Mouse (Mus musculus): Measurements from ENCODE around the gene Zic5. TPM values are rescaled to one million over a fixed set of nuclear protein-coding genes. Genes with fewer than 3 reads are reported as not detected.

The Zic5 gene
- polyA plus RNA-seq, 1 experiment from 2014 or later: not detected

DNA sequence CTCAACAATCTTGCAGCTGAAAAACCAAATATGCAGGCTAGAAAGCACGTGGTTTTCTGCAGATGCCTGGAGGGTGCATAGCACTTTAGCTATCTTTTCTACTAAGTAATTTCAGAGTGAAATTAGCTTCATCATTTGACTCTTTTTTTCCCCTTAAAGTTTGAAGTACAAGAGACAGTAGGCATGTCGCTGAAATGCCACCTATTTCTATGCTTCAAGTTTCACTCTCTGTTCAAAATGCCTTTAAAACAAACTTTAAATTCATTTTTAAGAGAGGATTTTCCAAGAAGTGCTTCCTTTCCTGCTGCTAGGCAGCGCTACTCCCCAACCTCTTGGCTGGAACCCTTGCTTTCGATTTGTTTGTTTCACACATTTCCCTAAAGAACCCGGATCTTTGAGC is 23.6 kb upstream of the Zic5 start:
- H3K4me2 ChIP-seq (ENCODE audit: low read depth, low read length): no peak overlapping the region
- no peak for ATAC-seq (replicated peaks; ENCODE audit: extremely low read depth, insufficient read depth, low FRiP score)
- 0 out of 2 replicates have a peak, but pooled peaks cover 2% of the 10 kb centered on the region for H3K9me3 ChIP-seq (replicated peaks; ENCODE audit: control insufficient read depth, low read length)
- no peak overlapping the region for H3K4me3 ChIP-seq (ENCODE audit: low read length)
- peaks cover 69% of the 10 kb centered on the region for H3K27me3 ChIP-seq (ENCODE audit: control insufficient read depth, insufficient read depth, low read length)
- H3K27ac ChIP-seq (ENCODE audit: low read length): no peak overlapping the region
- H3K4me1 ChIP-seq (ENCODE audit: control insufficient read depth, insufficient read depth, low read length): peaks cover 5% of the 10 kb centered on the region
- H3K36me3 ChIP-seq (ENCODE audit: control insufficient read depth, insufficient read depth): no peaks in the 10 kb centered on the region
- no peak overlapping the region for H3K9ac ChIP-seq (ENCODE audit: low read length)
- 3% methylated on average over 5 of the region's 5 CpGs for WGBS

DNA sequence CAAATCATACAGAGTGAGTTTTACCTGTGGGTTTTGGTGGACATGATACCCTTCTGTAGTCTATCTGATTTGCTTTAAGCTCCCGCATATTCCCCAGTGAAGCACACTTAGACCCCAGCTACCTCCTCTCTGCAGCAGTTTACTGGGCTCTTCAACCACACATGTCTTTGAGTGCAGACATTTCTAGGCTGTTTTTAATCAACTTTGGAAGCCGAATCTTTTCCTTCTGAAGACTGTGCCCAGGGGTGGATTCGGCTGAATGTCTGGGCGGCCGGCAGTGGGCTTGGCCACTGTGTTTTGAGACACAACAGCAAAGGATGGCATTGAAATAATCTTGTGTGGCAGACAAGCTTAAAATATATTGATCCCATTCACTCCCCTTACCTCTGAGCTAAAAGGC is 21.9 kb upstream of the Zic5 start:
- H3K4me2 ChIP-seq (ENCODE audit: low read depth, low read length): no peak overlapping the region
- H3K36me3 ChIP-seq (ENCODE audit: control insufficient read depth, insufficient read depth): no peaks in the 10 kb centered on the region
- ATAC-seq (replicated peaks; ENCODE audit: extremely low read depth, insufficient read depth, low FRiP score): no peak
- peaks cover 76% of the 10 kb centered on the region for H3K27me3 ChIP-seq (ENCODE audit: control insufficient read depth, insufficient read depth, low read length)
- 7% methylated on average over 5 of the region's 5 CpGs for WGBS
- H3K9ac ChIP-seq (ENCODE audit: low read length): no peak overlapping the region
- no peaks in the 10 kb centered on the region for H3K9me3 ChIP-seq (replicated peaks; ENCODE audit: control insufficient read depth, low read length)
- H3K4me3 ChIP-seq (ENCODE audit: low read length): no peak overlapping the region
- no peak overlapping the region for H3K27ac ChIP-seq (ENCODE audit: low read length)
- peaks cover 5% of the 10 kb centered on the region for H3K4me1 ChIP-seq (ENCODE audit: control insufficient read depth, insufficient read depth, low read length)

DNA sequence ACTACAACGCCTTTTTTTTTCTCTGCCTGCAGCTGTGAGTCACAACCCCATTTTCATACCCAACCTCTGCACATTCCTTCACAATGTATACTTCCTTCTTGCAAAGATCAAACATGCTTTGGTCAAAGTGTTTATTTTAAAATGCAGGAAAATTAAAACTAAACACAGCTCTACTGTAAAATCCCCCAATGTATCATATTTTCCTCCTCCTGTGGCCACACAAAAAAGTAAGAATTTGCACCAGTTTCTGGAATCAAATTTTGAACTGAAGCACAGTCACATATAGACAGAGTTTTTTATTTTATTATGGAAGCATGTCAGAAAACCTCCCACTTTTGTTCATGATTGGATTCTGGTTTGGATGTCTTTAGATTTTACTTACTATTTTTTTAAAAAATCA is 21.1 kb upstream of the Zic5 start:
- H3K4me1 ChIP-seq (ENCODE audit: control insufficient read depth, insufficient read depth, low read length): peaks cover 5% of the 10 kb centered on the region
- no peak for ATAC-seq (replicated peaks; ENCODE audit: extremely low read depth, insufficient read depth, low FRiP score)
- no peak overlapping the region for H3K9ac ChIP-seq (ENCODE audit: low read length)
- H3K4me2 ChIP-seq (ENCODE audit: low read depth, low read length): no peak overlapping the region
- H3K36me3 ChIP-seq (ENCODE audit: control insufficient read depth, insufficient read depth): no peaks in the 10 kb centered on the region
- H3K9me3 ChIP-seq (replicated peaks; ENCODE audit: control insufficient read depth, low read length): no peaks in the 10 kb centered on the region
- WGBS: 14% methylated on average over 1 of the region's 1 CpGs
- peaks cover 80% of the 10 kb centered on the region for H3K27me3 ChIP-seq (ENCODE audit: control insufficient read depth, insufficient read depth, low read length)
- H3K4me3 ChIP-seq (ENCODE audit: low read length): no peak overlapping the region
- no peak overlapping the region for H3K27ac ChIP-seq (ENCODE audit: low read length)

GRCm38 (mm10) chr14:122485635-122486181 is 20.2 kb upstream of the Zic5 start:
- H3K4me3 ChIP-seq (ENCODE audit: low read length): no peak overlapping the region
- H3K27ac ChIP-seq (ENCODE audit: low read length): no peak overlapping the region
- ATAC-seq (replicated peaks; ENCODE audit: extremely low read depth, insufficient read depth, low FRiP score): no peak
- H3K36me3 ChIP-seq (ENCODE audit: control insufficient read depth, insufficient read depth): no peaks in the 10 kb centered on the region
- peaks cover 81% of the 10 kb centered on the region for H3K27me3 ChIP-seq (ENCODE audit: control insufficient read depth, insufficient read depth, low read length)
- no peak overlapping the region for H3K4me2 ChIP-seq (ENCODE audit: low read depth, low read length)
- H3K9me3 ChIP-seq (replicated peaks; ENCODE audit: control insufficient read depth, low read length): no peaks in the 10 kb centered on the region
- H3K9ac ChIP-seq (ENCODE audit: low read length): no peak overlapping the region
- WGBS: 3% methylated on average over 12 of the region's 12 CpGs
- peaks cover 4% of the 10 kb centered on the region for H3K4me1 ChIP-seq (ENCODE audit: control insufficient read depth, insufficient read depth, low read length)

- Histone ChIP-seq H3K9me3 (replicated peaks; ENCODE audit: control insufficient read depth, low read length) (no peaks in the 10 kb centered on the region), H3K4me2 (ENCODE audit: low read depth, low read length) (no peak overlapping the region), H3K4me3 (ENCODE audit: low read length) (no peak overlapping the region), H3K27me3 (ENCODE audit: control insufficient read depth, insufficient read depth, low read length) (peaks cover 81% of the 10 kb centered on the region), H3K36me3 (ENCODE audit: control insufficient read depth, insufficient read depth) (no peaks in the 10 kb centered on the region), H3K9ac (ENCODE audit: low read length) (no peak overlapping the region), H3K27ac (ENCODE audit: low read length) (no peak overlapping the region), H3K4me1 (ENCODE audit: control insufficient read depth, insufficient read depth, low read length) (no peaks in the 10 kb centered on the region)
- 3% methylated on average over 24 of the region's 24 CpGs for WGBS
- ATAC-seq (replicated peaks; ENCODE audit: extremely low read depth, insufficient read depth, low FRiP score): no peak
Observed at GRCm38 (mm10) chr14:122484844-122485551, 19.5 kb upstream of the Zic5 start.

DNA sequence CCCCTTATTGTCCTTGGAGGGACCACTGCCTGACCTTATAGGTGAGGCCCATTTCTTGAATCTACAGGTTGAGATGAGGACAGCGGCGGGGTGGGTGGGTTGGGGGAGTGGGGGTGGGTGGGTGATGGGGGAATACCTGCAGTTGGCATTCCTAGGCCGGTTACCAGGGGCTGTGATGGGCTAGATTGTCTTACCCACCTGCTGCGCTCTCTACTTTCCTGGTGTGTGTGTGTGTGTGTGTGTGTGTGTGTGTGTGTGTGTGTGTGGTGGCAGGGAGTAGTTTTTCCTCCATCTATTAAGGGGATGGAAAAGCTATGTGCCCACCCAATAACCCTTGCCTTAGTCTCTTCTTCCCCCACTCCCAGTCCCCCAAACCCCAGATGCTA is 19.0 kb upstream of the Zic5 start:
- Histone ChIP-seq H3K4me3 (ENCODE audit: low read length) (no peak overlapping the region), H3K36me3 (ENCODE audit: control insufficient read depth, insufficient read depth) (no peaks in the 10 kb centered on the region), H3K9ac (ENCODE audit: low read length) (no peak overlapping the region), H3K4me1 (ENCODE audit: control insufficient read depth, insufficient read depth, low read length) (no peaks in the 10 kb centered on the region), H3K9me3 (replicated peaks; ENCODE audit: control insufficient read depth, low read length) (no peaks in the 10 kb centered on the region), H3K27ac (ENCODE audit: low read length) (no peak overlapping the region), H3K27me3 (ENCODE audit: control insufficient read depth, insufficient read depth, low read length) (peaks cover 76% of the 10 kb centered on the region), H3K4me2 (ENCODE audit: low read depth, low read length) (no peak overlapping the region)
- WGBS: 0% methylated on average over 4 of the region's 4 CpGs
- ATAC-seq (replicated peaks; ENCODE audit: extremely low read depth, insufficient read depth, low FRiP score): no peak

GRCm38 (mm10) chr14:122483556-122484421 is 18.3 kb upstream of the Zic5 start:
- WGBS: 3% methylated on average over 18 of the region's 18 CpGs
- H3K9me3 ChIP-seq (replicated peaks; ENCODE audit: control insufficient read depth, low read length): no peaks in the 10 kb centered on the region
- no peak overlapping the region for H3K27ac ChIP-seq (ENCODE audit: low read length)
- H3K4me1 ChIP-seq (ENCODE audit: control insufficient read depth, insufficient read depth, low read length): no peaks in the 10 kb centered on the region
- H3K36me3 ChIP-seq (ENCODE audit: control insufficient read depth, insufficient read depth): no peaks in the 10 kb centered on the region
- H3K4me3 ChIP-seq (ENCODE audit: low read length): no peak overlapping the region
- H3K27me3 ChIP-seq (ENCODE audit: control insufficient read depth, insufficient read depth, low read length): peaks cover 75% of the 10 kb centered on the region
- H3K9ac ChIP-seq (ENCODE audit: low read length): no peak overlapping the region
- no peak for ATAC-seq (replicated peaks; ENCODE audit: extremely low read depth, insufficient read depth, low FRiP score)
- no peak overlapping the region for H3K4me2 ChIP-seq (ENCODE audit: low read depth, low read length)

- Histone ChIP-seq H3K27ac (ENCODE audit: low read length) (no peak overlapping the region), H3K4me1 (ENCODE audit: control insufficient read depth, insufficient read depth, low read length) (no peaks in the 10 kb centered on the region), H3K4me3 (ENCODE audit: low read length) (no peak overlapping the region), H3K4me2 (ENCODE audit: low read depth, low read length) (no peak overlapping the region), H3K27me3 (ENCODE audit: control insufficient read depth, insufficient read depth, low read length) (peaks cover 82% of the 10 kb centered on the region), H3K9me3 (replicated peaks; ENCODE audit: control insufficient read depth, low read length) (no peaks in the 10 kb centered on the region), H3K36me3 (ENCODE audit: control insufficient read depth, insufficient read depth) (no peaks in the 10 kb centered on the region), H3K9ac (ENCODE audit: low read length) (no peak overlapping the region)
- WGBS: 3% methylated on average over 5 of the region's 5 CpGs
- no peak for ATAC-seq (replicated peaks; ENCODE audit: extremely low read depth, insufficient read depth, low FRiP score)
Observed at GRCm38 (mm10) chr14:122483024-122483385, 17.5 kb upstream of the Zic5 start.
